Mouse (Mus musculus): ENCODE data around the gene Unc79.

The Unc79 gene

GRCm38 (mm10) chr12:102948778-102949394, at the start of gene Unc79:
Gene Unc79 (plus strand): TSS chr12:102948859.
- peak; percentile 0 to 3 for DNase-seq

- no peak for DNase-seq
Observed at GRCm38 (mm10) chr12:102899091-102899490, 49.6 kb upstream of the Unc79 start, which contains the start of gene Cox8c. Gene Cox8c (plus strand): TSS chr12:102899316.

GRCm38 (mm10) chr12:102908191-102908590, 40.5 kb upstream of the Unc79 start:
- DNase-seq = no peak

- DNase-seq = no peak
Observed at GRCm38 (mm10) chr12:102916073-102916472, 32.6 kb upstream of the Unc79 start.

- no peak for DNase-seq
Observed at GRCm38 (mm10) chr12:102929764-102930163, 18.9 kb upstream of the Unc79 start.

- DNase-seq = no peak
Observed at GRCm38 (mm10) chr12:102930335-102930734, 18.3 kb upstream of the Unc79 start.

GRCm38 (mm10) chr12:102930789-102931188, 17.9 kb upstream of the Unc79 start:
- DNase-seq = no peak

- no peak for DNase-seq
Observed at GRCm38 (mm10) chr12:102935892-102936291, 12.8 kb upstream of the Unc79 start.

- DNase-seq = no peak
Observed at GRCm38 (mm10) chr12:102945571-102945970, 3.1 kb upstream of the Unc79 start.

GRCm38 (mm10) chr12:102947826-102948225, 833 bp upstream of the Unc79 start:
- no peak for DNase-seq

- peak in 1 of 2 experiments; percentile 4 for DNase-seq
Observed at GRCm38 (mm10) chr12:102949395-102950208, 943 bp downstream of the Unc79 start.

GRCm38 (mm10) chr12:102960051-102960775, 11.6 kb downstream of the Unc79 start:
- DNase-seq = no peak

- DNase-seq = no peak
Observed at GRCm38 (mm10) chr12:102961066-102961465, 12.4 kb downstream of the Unc79 start.

- DNase-seq = no peak
Observed at GRCm38 (mm10) chr12:102964486-102964885, 15.8 kb downstream of the Unc79 start.

GRCm38 (mm10) chr12:102980584-102980983, 31.9 kb downstream of the Unc79 start:
- no peak for DNase-seq

- no peak for DNase-seq
Observed at GRCm38 (mm10) chr12:102981543-102981942, 32.9 kb downstream of the Unc79 start.

- DNase-seq = no peak
Observed at GRCm38 (mm10) chr12:102985401-102985800, 36.7 kb downstream of the Unc79 start.

- no peak for DNase-seq
Observed at GRCm38 (mm10) chr12:102987736-102988135, 39.1 kb downstream of the Unc79 start.

- no peak for DNase-seq
Observed at GRCm38 (mm10) chr12:103008491-103008890, 59.8 kb downstream of the Unc79 start.

GRCm38 (mm10) chr12:103018161-103018560, 69.5 kb downstream of the Unc79 start:
- DNase-seq = no peak

GRCm38 (mm10) chr12:103036692-103037091, 88.0 kb downstream of the Unc79 start:
- no peak for DNase-seq

GRCm38 (mm10) chr12:103039332-103039731, 90.7 kb downstream of the Unc79 start:
- no peak for DNase-seq

GRCm38 (mm10) chr12:103040136-103040535, 91.5 kb downstream of the Unc79 start:
- DNase-seq = no peak

Data from lung, adult 18-20 months (tissue).